Mouse (Mus musculus) megakaryocyte, embryonic 14.5 days (primary cell): ENCODE results near the gene Svopl.

ENCODE experiments used
- FLI1 ChIP-seq: IDR thresholded peaks from 2 replicates; pipeline ENCODE4 v1.6.1; 2012; ENCODE audit warnings: low read length, inconsistent platforms, mixed read lengths
- GATA1 ChIP-seq: IDR thresholded peaks from 3 replicates; pipeline ENCODE4 v1.6.1; 2012; ENCODE audit warnings: mixed read lengths, low read length, inconsistent platforms, borderline replicate concordance

- TF ChIP-seq GATA1 (no peak), FLI1 (no peak)
Measured at GRCm38 (mm10) chr6:38048003-38048402, 1.2 kb upstream of the Svopl start.
